Mouse (Mus musculus) CH12.LX (cell line): ENCODE results near the gene Abhd14a. TPM values are rescaled to one million over a fixed set of nuclear protein-coding genes. Genes with fewer than 3 reads are reported as not detected.

Experiments
- DNase-seq: peaks from one replicate; pipeline ENCODE4 v3.0.0-alpha.2; 2013; ENCODE audit errors: extremely low read depth
- H3K27ac ChIP-seq: 2 replicates; pipeline ENCODE4 v1.5.1; 2012; ENCODE audit warnings: low read depth, mild to moderate bottlenecking, control low read depth, moderate library complexity; ENCODE audit not compliant: insufficient read depth
- H3K27me3 ChIP-seq: replicated peaks from 2 replicates; pipeline ENCODE3; 2012; ENCODE audit warnings: inconsistent platforms
- H3K36me3 ChIP-seq, 2 experiments: replicated peaks in 1 of 2; 2 replicates each; pipeline versions ENCODE3 to v1.6.1; 2012; ENCODE audit warnings: inconsistent platforms in 1 of 2, low read length in 1 of 2, mild to moderate bottlenecking in 1 of 2, mixed read lengths in 1 of 2, moderate library complexity in 1 of 2; ENCODE audit not compliant: control insufficient read depth in 1 of 2, insufficient read depth in 1 of 2
- H3K4me1 ChIP-seq, 2 experiments: 2 replicates each; pipeline ENCODE4 v1.6.1; 2012; ENCODE audit warnings: inconsistent platforms in 1 of 2, moderate library complexity in 1 of 2; ENCODE audit not compliant: insufficient read depth in 2 of 2, control insufficient read depth in 1 of 2
- H3K4me2 ChIP-seq: 2 replicates; pipeline ENCODE4 v1.6.1; 2012; ENCODE audit warnings: low read depth, mild to moderate bottlenecking, control low read depth; ENCODE audit not compliant: poor library complexity, insufficient read depth, severe bottlenecking
- H3K4me3 ChIP-seq, 3 experiments: fragments of 150-350 bp in 1 of 3; sonication (generic) in 1 of 3; replicated peaks in 1 of 3; 2 replicates each; pipeline versions ENCODE3 to v1.5.1; 2011 to 2012; ENCODE audit warnings: low read depth in 2 of 3, low read length in 2 of 3, mild to moderate bottlenecking in 2 of 3, moderate library complexity in 2 of 3, control low read depth in 1 of 3, improper control_type of control experiment in 1 of 3, inconsistent platforms in 1 of 3, mixed read lengths in 1 of 3; ENCODE audit not compliant: poor library complexity in 1 of 3
- H3K79me2 ChIP-seq: replicated peaks from 2 replicates; pipeline ENCODE4 v1.6.1; 2012; ENCODE audit warnings: mild to moderate bottlenecking, moderate library complexity; ENCODE audit not compliant: control insufficient read depth, poor library complexity, insufficient read depth, severe bottlenecking; ENCODE audit errors: extremely low read depth
- H3K9ac ChIP-seq: 2 replicates; pipeline ENCODE4 v1.6.1; 2012; ENCODE audit warnings: low read depth, mild to moderate bottlenecking, control low read depth, moderate library complexity; ENCODE audit not compliant: insufficient read depth
- H3K9me3 ChIP-seq: replicated peaks from 2 replicates; pipeline ENCODE3; 2012; ENCODE audit warnings: low read length, inconsistent platforms, mixed read lengths
- CHD1 ChIP-seq: IDR thresholded peaks from 2 replicates; pipeline ENCODE4 v1.6.1; 2012; ENCODE audit warnings: low read depth, low read length, improper control_type of control experiment, inconsistent platforms
- CTCF ChIP-seq, 2 experiments: IDR thresholded peaks in 1 of 2; conservative IDR thresholded peaks in 1 of 2; 2 replicates each; pipeline ENCODE4 v1.5.1; 2011 to 2012; ENCODE audit warnings: low read depth in 2 of 2, low read length in 2 of 2, improper control_type of control experiment in 1 of 2, inconsistent platforms in 1 of 2, mild to moderate bottlenecking in 1 of 2, moderate library complexity in 1 of 2
- E2F4 ChIP-seq: IDR thresholded peaks from 2 replicates; pipeline ENCODE4 v1.6.1; 2011; ENCODE audit warnings: low read depth, low read length, improper control_type of control experiment; ENCODE audit not compliant: insufficient replicate concordance
- ELF1 ChIP-seq: IDR thresholded peaks from 2 replicates; pipeline ENCODE4 v1.6.1; 2014; ENCODE audit warnings: low read depth, mild to moderate bottlenecking, inconsistent platforms, low read length, improper control_type of control experiment
- EP300 ChIP-seq: IDR thresholded peaks from 2 replicates; pipeline ENCODE4 v1.6.1; 2011; ENCODE audit warnings: low read length, improper control_type of control experiment
- ETS1 ChIP-seq: conservative IDR thresholded peaks from 2 replicates; pipeline ENCODE4 v1.6.1; 2012; ENCODE audit warnings: low read depth, mild to moderate bottlenecking, inconsistent platforms, low read length, improper control_type of control experiment, moderate library complexity
- HCFC1 ChIP-seq: IDR thresholded peaks from 2 replicates; pipeline ENCODE4 v1.6.1; 2012; ENCODE audit warnings: low read depth, mild to moderate bottlenecking, inconsistent platforms, low read length, improper control_type of control experiment
- IRF4 ChIP-seq: IDR thresholded peaks from 2 replicates; pipeline ENCODE4 v1.6.1; 2014; ENCODE audit warnings: low read depth, mild to moderate bottlenecking, inconsistent platforms, low read length, improper control_type of control experiment
- JUND ChIP-seq: conservative IDR thresholded peaks from 2 replicates; pipeline ENCODE4 v1.6.1; 2011; ENCODE audit warnings: low read depth, low read length, improper control_type of control experiment
- KAT2A ChIP-seq: IDR thresholded peaks from 2 replicates; pipeline ENCODE4 v1.6.1; 2012; ENCODE audit warnings: low read length, improper control_type of control experiment, inconsistent platforms; ENCODE audit not compliant: insufficient replicate concordance
- MAZ ChIP-seq: IDR thresholded peaks from 2 replicates; pipeline ENCODE4 v1.6.1; 2012; ENCODE audit warnings: low read depth, mild to moderate bottlenecking, inconsistent platforms, low read length, improper control_type of control experiment, moderate library complexity
- MEF2A ChIP-seq: IDR thresholded peaks from 2 replicates; pipeline ENCODE4 v1.6.1; 2014; ENCODE audit warnings: low read depth, mild to moderate bottlenecking, inconsistent platforms, low read length, improper control_type of control experiment, borderline replicate concordance
- MXI1 ChIP-seq: IDR thresholded peaks from 2 replicates; pipeline ENCODE4 v1.6.1; 2011; ENCODE audit warnings: mild to moderate bottlenecking, low read depth, low read length, improper control_type of control experiment
- MYC ChIP-seq: IDR thresholded peaks from 2 replicates; pipeline ENCODE4 v1.6.1; 2011; ENCODE audit warnings: low read depth, mild to moderate bottlenecking, improper control_type of control experiment, low read length
- NELFE ChIP-seq: IDR thresholded peaks from 2 replicates; pipeline ENCODE4 v1.6.1; 2011; ENCODE audit warnings: low read depth, low read length, improper control_type of control experiment
- NRF1 ChIP-seq: IDR thresholded peaks from 2 replicates; pipeline ENCODE4 v1.6.1; 2014; ENCODE audit warnings: low read depth, mild to moderate bottlenecking, inconsistent platforms, low read length, improper control_type of control experiment, moderate library complexity
- PAX5 ChIP-seq: IDR thresholded peaks from 2 replicates; pipeline ENCODE4 v1.6.1; 2012; ENCODE audit warnings: low read length, inconsistent platforms, mixed read lengths
- POLR2A ChIP-seq: IDR thresholded peaks from 2 replicates; pipeline ENCODE4 v1.6.1; 2011; ENCODE audit warnings: low read depth, mild to moderate bottlenecking, improper control_type of control experiment, low read length
- RCOR1 ChIP-seq: conservative IDR thresholded peaks from 2 replicates; pipeline ENCODE4 v1.6.1; 2012; ENCODE audit warnings: low read depth, mild to moderate bottlenecking, inconsistent platforms, low read length, improper control_type of control experiment
- SMC3 ChIP-seq: IDR thresholded peaks from 2 replicates; pipeline ENCODE4 v1.6.1; 2011; ENCODE audit warnings: low read depth, low read length, improper control_type of control experiment
- TBP ChIP-seq: conservative IDR thresholded peaks from 2 replicates; pipeline ENCODE4 v1.6.1; 2011; ENCODE audit warnings: low read depth, low read length, improper control_type of control experiment
- TCF12 ChIP-seq: IDR thresholded peaks from 2 replicates; pipeline ENCODE4 v1.6.1; 2014; ENCODE audit warnings: low read depth, mild to moderate bottlenecking, inconsistent platforms, low read length, improper control_type of control experiment
- UBTF ChIP-seq: IDR thresholded peaks from 2 replicates; pipeline ENCODE4 v1.6.1; 2012; ENCODE audit warnings: low read depth, mild to moderate bottlenecking, inconsistent platforms, low read length, improper control_type of control experiment, moderate library complexity
- USF2 ChIP-seq: conservative IDR thresholded peaks from 2 replicates; pipeline ENCODE4 v1.6.1; 2011; ENCODE audit warnings: low read depth, low read length, improper control_type of control experiment
- ZC3H11A ChIP-seq: IDR thresholded peaks from 2 replicates; pipeline ENCODE4 v1.6.1; 2012; ENCODE audit warnings: low read depth, mild to moderate bottlenecking, inconsistent platforms, low read length, improper control_type of control experiment
- ZMIZ1 ChIP-seq: IDR thresholded peaks from 2 replicates; pipeline ENCODE4 v1.6.1; 2012; ENCODE audit warnings: low read depth, mild to moderate bottlenecking, inconsistent platforms, low read length, improper control_type of control experiment
- ZNF384 ChIP-seq: IDR thresholded peaks from 2 replicates; pipeline ENCODE4 v1.6.1; 2012; ENCODE audit warnings: low read depth, low read length, improper control_type of control experiment, inconsistent platforms
- dilution Hi-C: fragments of 300-500 bp; cut with MboI; formaldehyde crosslinking; loops from 2 replicates; pipeline ENCODE4 v1.14.3; 2020; ENCODE audit warnings: low sequenced_read_pairs; ENCODE audit not compliant: extremely low pct_unique_long_range_greater_than_20kb, extremely low pct_ligation_motif_present
- in situ Hi-C: fragments of 300-500 bp; cut with MboI; formaldehyde crosslinking; loops from 3 replicates; pipeline ENCODE4 v1.14.3; 2019; ENCODE audit warnings: low sequenced_read_pairs, low pct_ligation_motif_present, low pct_unique_long_range_greater_than_20kb, mixed read lengths
- polyA plus RNA-seq: library from polyadenylated mRNA; unstranded; fragments of >175 nt; gene quantifications from 2 replicates; pipeline ENCODE4 v1.2.1, GENCODE M21; 2012; ENCODE audit warnings: low read depth; ENCODE audit not compliant: insufficient read length
- total RNA-seq, 2 experiments: library from RNA; depleted of rRNA; stranded (reverse); fragments of 300-350 nt in 1 of 2; fragments of >200 nt in 1 of 2; gene quantifications; 2 replicates each; pipeline ENCODE4 v1.2.3; 2012 to 2014

Abhd14a gene
- total and polyA plus RNA-seq, 3 experiments, result 18.2 to 23.3 (median 20.4) TPM

DNA sequence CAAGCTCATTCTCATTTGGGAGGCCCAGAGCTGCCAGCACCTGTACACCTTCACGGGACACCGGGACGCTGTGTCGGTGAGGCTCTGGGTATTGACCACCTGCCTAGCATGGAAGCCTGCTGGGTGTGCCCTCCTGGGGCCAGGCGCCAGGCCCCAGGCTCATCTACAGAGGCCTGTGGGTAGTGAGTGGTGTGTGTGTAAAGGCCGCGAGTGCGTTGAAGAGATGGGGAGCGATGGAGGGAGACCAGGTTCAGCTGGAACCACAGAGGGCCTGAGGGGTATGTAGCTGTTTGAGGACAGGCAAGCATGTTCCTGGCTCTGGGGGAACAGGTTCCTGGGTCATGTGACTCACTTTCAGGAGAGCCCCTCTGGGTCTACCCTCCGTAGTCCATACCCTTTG, 35.7 kb upstream of the Abhd14a start:
- peaks cover 59 to 77% of the 10 kb centered on the region in 2 experiments for H3K36me3 ChIP-seq
- H3K27me3 ChIP-seq, result no peaks in the 10 kb centered on the region
- TF ChIP-seq NRF1 (no peak), ETS1 (no peak), USF2 (no peak), CTCF (conservative IDR thresholded peaks at IDR 0.05 in 1 of 2, IDR thresholded peaks at IDR 0.05 in 1 of 2; ENCODE audit: low read depth in 2 of 2, low read length in 2 of 2) (no peak), IRF4 (no peak), SMC3 (no peak), RCOR1 (no peak), ELF1 (no peak), TCF12 (no peak), CHD1 (no peak), JUND (no peak), EP300 (no peak), UBTF (no peak), MEF2A (no peak), MYC (no peak)
- no peaks in the 10 kb centered on the region for H3K9me3 ChIP-seq
- no peak overlapping the region for H3K27ac ChIP-seq
- H3K4me1 ChIP-seq, result peaks cover 6 to 31% of the 10 kb centered on the region in 2 experiments; a peak in 3 of 4 replicates
- no peak for DNase-seq
- no peak overlapping the region for H3K4me2 ChIP-seq
- H3K9ac ChIP-seq, result no peak overlapping the region
- no peak overlapping the region for H3K4me3 ChIP-seq
- H3K79me2 ChIP-seq, result peaks cover 16% of the 10 kb centered on the region
- dilution Hi-C loops, result no loop called here
- in situ Hi-C loops, result no loop called here

DNA sequence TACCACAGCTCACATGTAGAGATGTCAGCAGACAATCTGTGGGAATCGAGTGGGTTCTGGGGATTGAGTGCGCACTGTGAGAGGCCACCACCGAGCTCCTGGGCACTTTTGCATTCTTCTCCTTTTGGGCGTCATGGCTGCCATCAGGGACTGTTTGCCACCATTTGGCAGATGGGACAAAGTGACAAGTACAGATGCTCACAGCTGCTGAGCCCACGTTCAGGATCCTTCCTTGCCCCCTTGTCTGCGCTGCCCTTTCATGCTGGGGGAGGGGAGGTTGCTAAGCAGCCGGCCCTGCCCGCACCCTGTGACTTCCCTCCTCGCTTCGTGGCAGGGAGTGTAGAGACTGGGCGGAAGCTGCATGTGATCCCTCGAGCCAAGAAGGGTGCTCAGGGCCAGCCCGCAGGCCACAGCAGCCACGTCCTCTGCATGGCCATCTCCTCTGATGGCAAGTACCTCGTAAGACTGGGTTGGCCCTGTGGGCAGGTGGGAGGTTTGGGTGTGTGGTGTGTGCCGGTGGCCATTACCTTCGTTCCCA, 35.2 kb upstream of the Abhd14a start:
- H3K36me3 ChIP-seq, result peaks cover 59 to 77% of the 10 kb centered on the region in 2 experiments
- no peak overlapping the region for H3K9ac ChIP-seq
- no peak overlapping the region for H3K4me2 ChIP-seq
- no peak overlapping the region for H3K27ac ChIP-seq
- H3K9me3 ChIP-seq, result no peaks in the 10 kb centered on the region
- in situ Hi-C loops (no loop called here), dilution Hi-C loops (no loop called here)
- no peak for DNase-seq
- no peak overlapping the region for H3K4me3 ChIP-seq
- TF ChIP-seq POLR2A (no peak), ZNF384 (no peak), ELF1 (no peak), TBP (no peak), ZC3H11A (no peak), HCFC1 (no peak), ZMIZ1 (no peak), CTCF (conservative IDR thresholded peaks at IDR 0.05 in 1 of 2, IDR thresholded peaks at IDR 0.05 in 1 of 2; ENCODE audit: low read depth in 2 of 2, low read length in 2 of 2) (no peak), MAZ (no peak), NRF1 (no peak), PAX5 (no peak), RCOR1 (no peak), E2F4 (no peak), MXI1 (no peak), KAT2A (no peak), NELFE (no peak), USF2 (no peak), MYC (no peak)
- H3K79me2 ChIP-seq, result peaks cover 21% of the 10 kb centered on the region
- H3K27me3 ChIP-seq, result no peaks in the 10 kb centered on the region
- peaks cover 6 to 33% of the 10 kb centered on the region in 2 experiments; a peak in 3 of 4 replicates for H3K4me1 ChIP-seq
